Mouse (Mus musculus) layer of hippocampus, adult 9-10 months (tissue): ENCODE results near the gene Gpi1.
"Not testable (repeated sequence)": the region's sequence is repeated elsewhere in the genome, so short reads cannot be mapped to it uniquely, and the experiment has no call there.

Experiments used
- DNase-seq: peaks from one replicate; pipeline ENCODE4 v3.0.0; 2022; ENCODE audit warnings: low spot score

Gene Gpi1

GRCm38 (mm10) chr7:34183794-34184193 lies 46.3 kb downstream of the Gpi1 start:
- no peak for DNase-seq

- no peak for DNase-seq
These were observed 46.8 kb downstream of the Gpi1 start for GRCm38 (mm10) chr7:34183356-34183755.

GRCm38 (mm10) chr7:34176241-34176640 lies 53.9 kb downstream of the Gpi1 start:
- DNase-seq: not testable (repeated sequence)

- DNase-seq: no peak
These were observed 57.9 kb downstream of the Gpi1 start for GRCm38 (mm10) chr7:34172251-34172650.

- DNase-seq: no peak
These were observed 60.7 kb downstream of the Gpi1 start, which contains the start of gene Uba2 for GRCm38 (mm10) chr7:34169454-34169853. TSS of gene Uba2 (minus strand) at chr7:34169599.

- peak; percentile 66 for DNase-seq
These were observed 61.5 kb downstream of the Gpi1 start for GRCm38 (mm10) chr7:34168470-34169251.

- no peak for DNase-seq
These were observed 62.2 kb downstream of the Gpi1 start for GRCm38 (mm10) chr7:34167766-34168469.

- DNase-seq: no peak
These were observed 63.3 kb downstream of the Gpi1 start for GRCm38 (mm10) chr7:34166850-34167249.

- DNase-seq: no peak
These were observed 64.1 kb downstream of the Gpi1 start for GRCm38 (mm10) chr7:34165999-34166398.

GRCm38 (mm10) chr7:34164671-34165070 lies 65.5 kb downstream of the Gpi1 start:
- no peak for DNase-seq

- no peak for DNase-seq
These were observed 71.0 kb downstream of the Gpi1 start for GRCm38 (mm10) chr7:34159167-34159566.

- DNase-seq: no peak
These were observed 72.1 kb downstream of the Gpi1 start for GRCm38 (mm10) chr7:34157994-34158393.
